Mouse (Mus musculus) cerebellum, adult 2 months (tissue): Measurements from ENCODE around the gene Foxp1.

Experiments used
- CTCF ChIP-seq: fragments of 200-500 bp; IDR thresholded peaks from 2 replicates; pipeline ENCODE4 v1.5.1; 2011; ENCODE audit warnings: low read depth, mild to moderate bottlenecking, control low read depth, low read length, moderate library complexity, borderline replicate concordance; ENCODE audit not compliant: insufficient read depth
- POLR2A ChIP-seq: fragments of 200-500 bp; IDR thresholded peaks from 2 replicates; pipeline ENCODE4 v1.6.1; 2011; ENCODE audit warnings: low read length, control low read depth, borderline replicate concordance; ENCODE audit not compliant: insufficient read depth

GRCm38 (mm10) chr6:99007542-99007941 lies 515.0 kb downstream of the Foxp1 start:
- no peak for TF ChIP-seq POLR2A
- TF ChIP-seq CTCF, result no peak
